Mouse (Mus musculus) neural tube, embryonic 13.5 days (tissue): ENCODE data around the gene Sdha. TPM values are rescaled to one million over a fixed set of nuclear protein-coding genes. Genes with fewer than 3 reads are reported as not detected.
A peak's percentile ranks its signal among the peaks of the same experiment; 100 is the strongest.

Experiments used
- ATAC-seq: fragments of 200-750 bp; cut with Nextera tagmentation; 2 replicates; pipeline ENCODE4 v1.8.0; 2017; ENCODE audit warnings: low read depth, mild to moderate bottlenecking, moderate TSS enrichment, moderate library complexity
- H3K27ac ChIP-seq: fragments of 300-500 bp; sonication (generic); replicated peaks from 2 replicates; pipeline ENCODE4 v1.5.1; 2015; ENCODE audit warnings: moderate library complexity, mild to moderate bottlenecking, inconsistent platforms
- H3K27me3 ChIP-seq: fragments of 300-500 bp; sonication (generic); 2 replicates; pipeline ENCODE4 v1.6.1; 2015; ENCODE audit warnings: mild to moderate bottlenecking, inconsistent platforms
- H3K36me3 ChIP-seq: fragments of 300-500 bp; sonication (generic); 2 replicates; pipeline ENCODE4 v1.6.1; 2015; ENCODE audit warnings: mild to moderate bottlenecking, inconsistent platforms
- H3K4me1 ChIP-seq: fragments of 300-500 bp; sonication (generic); replicated peaks from 2 replicates; pipeline ENCODE4 v1.6.1; 2015; ENCODE audit warnings: inconsistent platforms
- H3K4me2 ChIP-seq: fragments of 300-500 bp; sonication (generic); 2 replicates; pipeline ENCODE4 v1.6.1; 2015; ENCODE audit warnings: inconsistent platforms, mild to moderate bottlenecking, moderate library complexity
- H3K4me3 ChIP-seq: fragments of 300-500 bp; sonication (generic); 2 replicates; pipeline ENCODE4 v1.5.1; 2015; ENCODE audit warnings: mild to moderate bottlenecking, inconsistent platforms
- H3K9ac ChIP-seq: fragments of 300-500 bp; sonication (generic); 2 replicates; pipeline ENCODE4 v1.6.1; 2015; ENCODE audit warnings: moderate library complexity, mild to moderate bottlenecking, inconsistent platforms
- H3K9me3 ChIP-seq: fragments of 300-500 bp; sonication (generic); 2 replicates; pipeline ENCODE4 v1.6.1; 2016; ENCODE audit warnings: inconsistent platforms
- whole genome bisulfite sequencing: fragments of 180-500 bp; shearing (Covaris S2); methylation state at CpG from one replicate; pipeline ENCODE4 v1.1.7; 2015; 5-methylcytosine and 5-hydroxymethylcytosine counted together
- polyA plus RNA-seq: library from polyadenylated mRNA; unstranded; fragments of >200 nt; fragmentation: Nextera tagmentation; extraction: Ambion mirVana; gene quantifications from 2 replicates; pipeline ENCODE4 v1.2.1, GENCODE M21; 2015

Gene Sdha
- polyA plus RNA-seq, 1 experiment from 2014 or later, result 199 TPM

DNA sequence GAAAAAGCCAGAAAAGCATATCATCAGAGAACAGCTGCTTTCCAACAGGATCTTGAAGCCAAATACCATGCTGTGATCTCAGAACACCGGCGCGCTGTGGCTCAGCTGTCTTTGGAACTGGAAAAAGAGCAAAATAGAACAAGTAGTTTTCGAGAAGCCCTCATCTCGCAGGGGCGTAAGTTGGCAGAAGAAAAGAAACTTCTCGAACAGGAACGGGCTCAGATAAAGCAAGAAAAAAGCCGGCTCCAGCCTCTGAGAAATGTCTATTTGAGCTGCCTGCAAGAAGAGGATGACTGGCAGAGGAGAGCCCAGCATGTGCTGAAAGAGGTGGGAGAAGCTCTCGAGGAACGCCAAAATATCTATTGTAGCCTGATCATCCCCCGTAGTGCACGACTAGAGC, 6.4 kb upstream of the Sdha start:
- no peak for ATAC-seq
- H3K9me3 ChIP-seq, result no peaks in the 10 kb centered on the region
- H3K4me3 ChIP-seq, result no peak overlapping the region
- 94% methylated on average over 13 of the region's 13 CpGs for WGBS
- peaks cover 81% of the 10 kb centered on the region for H3K36me3 ChIP-seq
- H3K4me1 ChIP-seq, result no peaks in the 10 kb centered on the region
- no peak overlapping the region for H3K9ac ChIP-seq
- H3K27ac ChIP-seq, result no peak overlapping the region
- no peaks in the 10 kb centered on the region for H3K27me3 ChIP-seq
- no peak overlapping the region for H3K4me2 ChIP-seq

DNA sequence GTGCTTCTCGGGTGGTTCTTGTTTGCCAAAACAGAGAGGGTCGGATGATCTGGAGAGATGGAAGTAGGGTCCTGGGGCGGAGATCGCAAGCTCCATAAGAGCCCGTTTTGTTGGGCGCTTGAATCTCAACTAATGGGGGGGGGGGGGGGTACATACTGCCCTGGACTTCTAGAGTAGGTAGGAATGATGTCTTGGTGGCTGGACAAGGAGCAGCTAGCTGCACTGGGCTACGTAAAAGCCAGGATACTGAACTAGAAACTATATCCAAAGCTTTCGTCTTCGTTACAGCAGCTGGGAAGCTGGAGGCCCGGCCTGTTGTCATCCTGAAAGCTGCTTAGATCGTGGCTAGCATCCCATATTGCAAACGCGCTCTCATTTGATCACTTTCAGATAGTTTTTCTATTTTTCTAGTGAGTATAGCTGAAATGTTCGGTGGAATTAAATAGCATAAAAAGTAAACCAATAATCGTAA, 391 bp upstream of the Sdha start:
- WGBS, result 2% methylated on average over 15 of the region's 15 CpGs
- no peaks in the 10 kb centered on the region for H3K9me3 ChIP-seq
- H3K27ac ChIP-seq, result peak overlapping the region; percentile 71
- H3K9ac ChIP-seq, result peak overlapping the region; percentile 82
- H3K36me3 ChIP-seq, result peaks cover 23% of the 10 kb centered on the region
- peak overlapping the region; percentile 54 for H3K4me2 ChIP-seq
- peak; percentile 70 for ATAC-seq
- peak overlapping the region; percentile 69 for H3K4me3 ChIP-seq
- no peaks in the 10 kb centered on the region for H3K27me3 ChIP-seq
- H3K4me1 ChIP-seq, result peaks cover 26% of the 10 kb centered on the region

DNA sequence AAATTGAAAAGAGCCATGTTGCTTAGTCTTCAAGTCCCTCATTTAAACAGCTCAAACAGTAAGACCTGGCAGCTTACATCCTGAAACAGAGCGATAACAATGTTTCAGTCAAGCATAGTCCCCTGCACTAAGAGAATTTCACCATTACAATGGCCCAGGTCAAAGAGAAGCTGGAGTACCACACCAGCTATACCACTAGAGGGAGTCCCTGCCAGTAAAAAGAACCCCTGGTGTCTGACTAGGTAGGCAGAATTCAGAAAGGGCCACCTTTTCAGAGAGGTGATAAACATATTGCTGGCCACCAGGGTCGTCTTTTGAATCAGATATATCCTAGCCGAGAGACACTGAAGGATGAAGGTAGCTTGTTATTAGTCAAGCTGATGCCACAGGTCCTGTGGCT, 9.0 kb downstream of the Sdha start:
- 60% methylated on average over 3 of the region's 3 CpGs for WGBS
- H3K36me3 ChIP-seq, result peaks cover 79% of the 10 kb centered on the region
- ATAC-seq, result no peak
- no peaks in the 10 kb centered on the region for H3K27me3 ChIP-seq
- H3K4me2 ChIP-seq, result no peak overlapping the region
- H3K9me3 ChIP-seq, result no peaks in the 10 kb centered on the region
- H3K4me3 ChIP-seq, result no peak overlapping the region
- H3K4me1 ChIP-seq, result no peaks in the 10 kb centered on the region
- no peak overlapping the region for H3K27ac ChIP-seq
- H3K9ac ChIP-seq, result no peak overlapping the region

DNA sequence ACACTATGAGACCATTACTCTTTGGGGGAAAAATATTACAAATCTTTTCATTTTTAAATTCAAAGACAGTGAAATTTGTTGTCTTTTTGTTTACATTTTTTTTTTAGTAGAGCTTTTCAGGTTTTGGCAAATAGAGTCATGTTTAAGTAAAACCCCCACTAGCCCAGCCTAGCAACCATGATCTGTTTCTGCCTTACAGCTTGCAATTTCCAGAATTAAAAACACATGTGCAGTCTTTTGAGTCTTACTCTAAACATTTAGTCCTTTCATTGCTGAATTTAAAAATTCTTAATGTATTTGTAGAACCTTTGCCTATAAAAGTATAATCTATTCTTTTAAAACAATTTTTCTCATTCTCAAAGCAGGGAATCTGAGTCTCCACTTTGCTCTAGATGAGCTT, 20.8 kb downstream of the Sdha start:
- no peaks in the 10 kb centered on the region for H3K9me3 ChIP-seq
- H3K4me1 ChIP-seq, result no peaks in the 10 kb centered on the region
- H3K27me3 ChIP-seq, result no peaks in the 10 kb centered on the region
- H3K4me3 ChIP-seq, result no peak overlapping the region
- no peak overlapping the region for H3K4me2 ChIP-seq
- H3K36me3 ChIP-seq, result peaks cover 83% of the 10 kb centered on the region
- H3K27ac ChIP-seq, result no peak overlapping the region
- H3K9ac ChIP-seq, result no peak overlapping the region
- ATAC-seq, result no peak

DNA sequence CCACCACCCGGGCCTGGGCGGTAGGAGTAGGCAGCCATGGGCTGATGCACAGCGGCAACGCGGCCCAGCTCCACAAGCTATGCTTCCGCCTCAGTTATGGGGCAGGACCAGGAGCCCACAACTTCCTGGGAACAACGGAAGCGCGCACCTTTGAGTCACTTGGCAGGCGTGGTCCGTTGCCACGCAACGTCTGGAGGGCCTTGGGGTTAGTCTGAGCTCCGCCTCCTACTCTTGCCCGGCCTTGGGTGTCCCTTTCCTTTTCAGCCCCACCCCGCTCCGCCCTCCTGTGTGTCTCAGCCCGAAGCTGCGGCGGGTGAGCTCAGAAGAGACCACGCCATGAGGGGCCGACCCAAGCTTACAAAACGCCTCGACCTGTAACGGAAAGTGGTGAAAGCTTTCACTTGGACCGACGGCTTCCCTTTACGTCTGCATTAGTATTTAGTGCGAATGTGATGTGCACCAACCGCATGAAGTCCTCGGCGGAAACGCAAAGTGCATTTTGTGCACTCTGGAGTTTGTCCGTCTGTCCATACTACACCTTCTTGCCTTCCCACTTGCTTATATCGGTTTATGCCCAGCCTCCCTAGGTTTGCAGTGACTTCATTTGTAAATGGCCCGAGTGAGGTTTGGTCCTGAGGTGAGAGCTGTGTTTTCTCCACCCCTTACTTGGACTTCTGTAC, 32.8 kb downstream of the Sdha start, which contains the start of gene Pdcd6:
Pdcd6 (minus strand) TSS at position 411 of the 680 bp plus-strand sequence.
- H3K9me3 ChIP-seq, result no peaks in the 10 kb centered on the region
- peak within 1 kb of the TSS; percentile 84 for H3K4me3 ChIP-seq
- ATAC-seq, result peak; percentile 98
- peak within 1 kb of the TSS; percentile 89 for H3K9ac ChIP-seq
- under 1% methylated on average over 36 of the region's 36 CpGs for WGBS
- peak within 1 kb of the TSS; percentile 73; the same call in 1 of the 2 replicates for H3K27ac ChIP-seq
- H3K4me2 ChIP-seq, result peak within 1 kb of the TSS; percentile 85
- H3K36me3 ChIP-seq, result peaks cover 25% of the 10 kb centered on the region
- no peaks in the 10 kb centered on the region for H3K27me3 ChIP-seq
- H3K4me1 ChIP-seq, result peaks cover 18% of the 10 kb centered on the region

DNA sequence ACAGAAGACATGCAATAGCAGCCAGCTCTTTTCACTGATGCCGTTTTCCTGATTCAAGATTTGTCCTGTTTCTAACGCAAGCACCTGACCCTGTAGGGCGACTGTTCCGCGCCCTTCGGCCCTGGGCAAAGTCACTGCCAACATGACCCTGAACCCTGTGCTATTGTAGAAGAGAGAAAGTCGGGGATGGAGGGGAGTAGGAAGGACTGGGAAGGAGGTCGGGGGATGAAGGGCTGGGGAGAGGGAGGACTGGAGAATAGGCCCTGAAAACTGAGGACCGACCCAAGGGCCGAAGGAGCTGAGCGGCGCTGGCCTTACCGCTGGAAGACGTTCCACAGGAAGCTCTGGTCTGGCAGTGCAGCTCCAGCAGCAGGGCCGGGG, 33.3 kb downstream of the Sdha start:
- no peaks in the 10 kb centered on the region for H3K27me3 ChIP-seq
- peaks cover 18% of the 10 kb centered on the region for H3K4me1 ChIP-seq
- no peaks in the 10 kb centered on the region for H3K9me3 ChIP-seq
- H3K4me2 ChIP-seq, result peak overlapping the region; percentile 85
- H3K27ac ChIP-seq, result peak overlapping the region; percentile 73; the same call in 1 of the 2 replicates
- WGBS, result 2% methylated on average over 15 of the region's 15 CpGs
- peak; percentile 82; the same call in 1 of the 2 replicates for ATAC-seq
- peak overlapping the region; percentile 84 for H3K4me3 ChIP-seq
- H3K36me3 ChIP-seq, result peaks cover 19% of the 10 kb centered on the region
- peak overlapping the region; percentile 89 for H3K9ac ChIP-seq

DNA sequence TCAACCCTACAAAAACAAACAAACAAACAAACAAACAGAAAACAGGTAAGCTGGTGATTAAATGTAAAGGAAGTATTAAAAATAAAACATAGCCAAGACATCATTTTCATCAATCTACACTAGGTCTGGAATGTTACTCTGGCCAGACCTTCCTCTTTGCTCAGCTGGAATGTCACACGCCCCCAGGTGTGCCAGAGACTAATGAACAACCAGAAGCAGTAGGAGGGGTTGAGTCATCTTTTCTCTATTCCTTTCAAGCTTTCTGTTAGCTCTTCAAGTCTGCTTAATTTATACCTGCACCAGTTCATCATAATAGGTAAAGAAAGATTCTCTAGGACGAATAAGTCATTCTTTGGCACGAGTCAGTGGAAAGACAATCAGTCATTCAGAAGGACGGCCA, 33.7 kb downstream of the Sdha start:
- 27% methylated on average over 4 of the region's 4 CpGs for WGBS
- H3K4me2 ChIP-seq, result peak overlapping the region; percentile 85
- no peak for ATAC-seq
- H3K27ac ChIP-seq, result no peak overlapping the region
- H3K4me3 ChIP-seq, result peak overlapping the region; percentile 84
- H3K9me3 ChIP-seq, result no peaks in the 10 kb centered on the region
- H3K4me1 ChIP-seq, result peaks cover 18% of the 10 kb centered on the region
- no peaks in the 10 kb centered on the region for H3K27me3 ChIP-seq
- H3K9ac ChIP-seq, result peak overlapping the region; percentile 89
- peaks cover 16% of the 10 kb centered on the region for H3K36me3 ChIP-seq

DNA sequence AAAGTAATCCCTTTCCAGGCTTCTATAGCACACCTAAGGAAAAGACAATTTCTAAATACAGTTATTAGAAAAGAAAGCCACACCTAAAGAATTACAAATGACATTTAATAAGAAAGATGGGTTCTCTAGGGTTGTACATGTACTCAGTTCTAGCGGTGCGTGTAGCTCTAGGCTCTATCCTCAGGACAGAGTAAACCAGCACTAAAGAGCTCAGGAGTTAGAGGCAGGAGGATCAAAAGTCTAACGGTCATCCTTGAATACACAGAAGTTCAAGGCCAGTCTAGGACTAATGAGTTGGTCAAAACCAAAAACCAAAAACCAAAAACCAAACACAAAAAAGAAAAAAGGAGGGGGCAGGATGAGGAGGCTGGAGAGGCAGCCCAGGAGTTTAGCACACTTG, 35.5 kb downstream of the Sdha start:
- no peak for ATAC-seq
- no peak overlapping the region for H3K4me2 ChIP-seq
- peaks cover 19% of the 10 kb centered on the region for H3K36me3 ChIP-seq
- H3K27ac ChIP-seq, result no peak overlapping the region
- no peak overlapping the region for H3K4me3 ChIP-seq
- no peaks in the 10 kb centered on the region for H3K9me3 ChIP-seq
- H3K9ac ChIP-seq, result no peak overlapping the region
- peaks cover 18% of the 10 kb centered on the region for H3K4me1 ChIP-seq
- WGBS, result 96% methylated on average over 3 of the region's 3 CpGs
- no peaks in the 10 kb centered on the region for H3K27me3 ChIP-seq

DNA sequence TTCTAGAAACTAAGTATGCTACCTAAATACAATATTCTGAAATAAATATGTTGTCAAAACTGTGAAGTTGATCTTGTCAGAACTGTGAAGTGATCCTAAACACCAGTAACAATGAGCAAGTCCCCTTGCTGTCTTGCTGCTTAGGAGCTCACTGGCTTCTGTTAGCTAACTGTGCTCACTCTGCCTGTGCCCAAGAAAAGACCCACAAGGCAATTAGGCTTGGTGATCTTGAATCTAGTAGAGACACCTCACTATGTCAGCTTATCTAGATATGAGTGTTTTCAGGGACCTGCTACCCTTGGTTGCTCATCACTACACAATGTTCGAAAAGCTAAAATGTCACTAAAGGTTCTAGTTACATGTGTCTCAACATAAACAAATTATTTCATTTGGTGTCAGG, 44.3 kb downstream of the Sdha start:
- Histone ChIP-seq H3K4me1 (no peaks in the 10 kb centered on the region), H3K9ac (no peak overlapping the region), H3K27me3 (no peaks in the 10 kb centered on the region), H3K27ac (no peak overlapping the region), H3K4me2 (no peak overlapping the region), H3K9me3 (no peaks in the 10 kb centered on the region), H3K36me3 (peaks cover 89% of the 10 kb centered on the region), H3K4me3 (no peak overlapping the region)
- WGBS, result 96% methylated on average over 1 of the region's 1 CpGs
- no peak for ATAC-seq

DNA sequence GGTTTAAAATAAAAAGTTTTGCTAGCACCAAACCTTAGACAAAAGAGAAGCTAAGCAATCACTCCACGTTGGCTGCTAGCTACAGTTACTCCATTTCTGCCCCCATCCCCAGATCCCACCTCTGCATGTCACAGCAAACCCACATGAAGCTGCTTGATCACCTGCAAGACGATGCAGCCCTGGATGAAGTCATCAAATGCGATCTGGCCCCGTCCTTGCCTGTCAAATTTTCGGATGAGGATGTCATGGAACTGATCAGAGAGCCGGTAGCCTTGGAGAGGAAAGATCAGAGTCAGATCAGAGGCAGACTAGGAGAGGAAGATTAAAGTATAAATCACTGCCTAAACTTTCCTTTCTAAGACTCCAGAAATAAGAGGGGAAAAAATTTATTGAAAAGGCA, 44.7 kb downstream of the Sdha start:
- H3K36me3 ChIP-seq, result peaks cover 85% of the 10 kb centered on the region
- H3K4me3 ChIP-seq, result no peak overlapping the region
- WGBS, result 90% methylated on average over 6 of the region's 6 CpGs
- H3K27ac ChIP-seq, result no peak overlapping the region
- no peak for ATAC-seq
- no peaks in the 10 kb centered on the region for H3K9me3 ChIP-seq
- no peak overlapping the region for H3K9ac ChIP-seq
- H3K27me3 ChIP-seq, result no peaks in the 10 kb centered on the region
- no peaks in the 10 kb centered on the region for H3K4me1 ChIP-seq
- no peak overlapping the region for H3K4me2 ChIP-seq

DNA sequence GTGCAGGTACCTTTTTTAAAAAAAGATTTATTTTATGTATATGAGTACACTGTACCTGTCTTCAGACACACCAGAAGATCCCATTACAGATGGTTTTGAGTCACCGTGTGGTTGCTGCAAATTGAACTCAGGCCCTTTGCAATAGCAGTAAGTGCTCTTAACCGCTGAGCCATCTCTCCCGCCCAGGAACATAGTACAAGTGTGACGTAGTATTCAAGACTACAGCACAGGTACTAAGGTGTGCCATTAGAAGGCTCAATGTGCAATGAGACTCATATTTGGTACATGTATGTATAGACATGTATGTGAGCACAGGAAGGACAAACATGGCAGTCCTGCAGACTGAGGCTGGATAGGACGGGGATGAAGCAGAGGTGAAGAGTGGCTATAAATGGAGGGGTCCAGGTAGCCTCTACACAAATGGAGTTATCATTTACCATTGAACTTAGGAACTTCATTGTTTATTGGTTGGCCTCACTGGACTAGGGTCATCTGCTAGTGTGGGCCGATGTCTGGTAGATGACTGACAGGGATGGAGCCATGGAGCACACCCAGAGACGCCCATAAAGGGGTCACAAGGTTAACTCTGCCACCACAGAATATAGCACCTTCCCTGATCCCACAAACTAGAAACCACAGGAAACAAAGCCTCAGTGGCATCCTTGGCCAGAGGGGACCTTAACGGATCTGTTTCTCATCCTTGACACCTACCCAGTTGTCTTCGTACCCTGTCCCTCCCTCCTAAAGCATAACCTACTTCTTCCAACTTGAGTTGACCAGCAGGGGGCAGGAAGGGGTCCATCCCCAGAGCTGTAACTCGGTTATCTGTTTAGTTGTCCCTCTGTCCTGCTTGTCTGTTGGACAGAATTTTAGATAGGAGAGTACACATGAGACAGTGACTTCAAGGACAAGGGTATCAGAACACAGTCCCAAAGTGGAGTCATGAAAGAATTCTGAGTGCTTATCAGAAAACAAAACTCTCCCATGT, 47.7 kb downstream of the Sdha start:
- H3K4me2 ChIP-seq, result no peak overlapping the region
- WGBS, result 86% methylated on average over 10 of the region's 10 CpGs
- no peak for ATAC-seq
- H3K27me3 ChIP-seq, result no peaks in the 10 kb centered on the region
- no peaks in the 10 kb centered on the region for H3K4me1 ChIP-seq
- H3K9ac ChIP-seq, result no peak overlapping the region
- H3K27ac ChIP-seq, result no peak overlapping the region
- no peaks in the 10 kb centered on the region for H3K9me3 ChIP-seq
- H3K4me3 ChIP-seq, result no peak overlapping the region
- H3K36me3 ChIP-seq, result peaks cover 56% of the 10 kb centered on the region

DNA sequence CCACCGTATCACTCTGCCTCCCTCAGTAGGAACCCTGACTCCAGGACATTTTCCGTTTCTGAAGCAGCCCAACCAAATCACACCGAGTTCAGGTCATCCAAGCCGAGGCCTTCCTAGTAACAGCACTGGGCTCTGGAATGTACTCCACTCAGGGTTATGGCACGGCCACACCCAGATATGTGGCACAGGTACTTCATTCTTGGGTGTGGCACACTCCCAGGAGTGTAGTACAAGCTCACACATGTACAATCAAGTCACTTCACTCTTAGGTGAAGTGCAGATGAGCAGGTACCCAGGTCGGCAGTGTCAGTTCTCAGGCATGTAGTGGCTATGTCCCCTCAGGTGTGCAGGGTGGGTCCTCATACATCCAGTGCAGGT, 48.5 kb downstream of the Sdha start:
- no peak for ATAC-seq
- Histone ChIP-seq H3K4me3 (no peak overlapping the region), H3K4me1 (no peaks in the 10 kb centered on the region), H3K27ac (no peak overlapping the region), H3K4me2 (no peak overlapping the region), H3K36me3 (peaks cover 48% of the 10 kb centered on the region), H3K9me3 (no peaks in the 10 kb centered on the region), H3K9ac (no peak overlapping the region), H3K27me3 (no peaks in the 10 kb centered on the region)
- 73% methylated on average over 6 of the region's 6 CpGs for WGBS
